Mouse (Mus musculus) left cerebral cortex, adult 2 months (tissue): ENCODE measurements at regions not wholly inside any gene's neighbourhood (a gene's known extent, or its start where the extent isn't known, plus 50 kb on each side); places are given as distances from the start of the nearest gene placed in this dataset.

Experiments
- DNase-seq, 2 experiments: peaks; one replicate each; pipeline ENCODE4 v3.0.0; 2021 to 2022; ENCODE audit warnings: low spot score in 2 of 2, mixed read lengths in 1 of 2; ENCODE audit errors: extremely low spot score in 1 of 2
- H3K27ac ChIP-seq: fragments of 200-600 bp; 2 replicates; pipeline ENCODE4 v1.8.1; 2022
- H3K4me3 ChIP-seq: fragments of 200-600 bp; 2 replicates; pipeline ENCODE4 v1.8.1; 2022
- CTCF ChIP-seq: fragments of 200-600 bp; IDR thresholded peaks from 2 replicates; pipeline ENCODE4 v1.8.1; 2022; ENCODE audit warnings: antibody characterized with exemption, mild to moderate bottlenecking, moderate library complexity
- intact Hi-C: fragments of 180-260 bp; cut with DNase I; formaldehyde crosslinking; loops from one replicate; pipeline ENCODE4 v1.15.1; 2025

DNA sequence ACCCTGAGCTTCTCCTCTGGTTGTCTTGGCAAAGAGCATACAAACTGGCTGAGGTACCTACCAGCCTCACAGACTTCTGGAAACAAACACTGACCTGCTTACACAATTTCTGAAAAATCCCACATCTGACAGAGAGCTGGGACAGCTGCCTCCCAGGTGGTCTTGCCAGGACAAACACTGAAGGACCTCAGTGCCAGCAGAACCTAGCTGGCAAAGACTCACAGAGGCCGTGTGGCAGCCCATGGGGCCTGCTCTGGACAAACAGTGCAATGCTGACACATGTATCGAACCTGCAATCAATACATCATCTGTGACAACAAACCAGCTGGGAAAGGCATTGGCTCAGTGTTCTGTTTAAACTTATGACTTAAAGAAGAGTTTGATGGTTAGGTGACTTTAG is 167.4 kb downstream of the Pax1 start:
- H3K27ac ChIP-seq = no peak overlapping the region
- no peak for DNase-seq
- TF ChIP-seq CTCF = no peak
- intact Hi-C loops = no loop called here
- no peak overlapping the region for H3K4me3 ChIP-seq

DNA sequence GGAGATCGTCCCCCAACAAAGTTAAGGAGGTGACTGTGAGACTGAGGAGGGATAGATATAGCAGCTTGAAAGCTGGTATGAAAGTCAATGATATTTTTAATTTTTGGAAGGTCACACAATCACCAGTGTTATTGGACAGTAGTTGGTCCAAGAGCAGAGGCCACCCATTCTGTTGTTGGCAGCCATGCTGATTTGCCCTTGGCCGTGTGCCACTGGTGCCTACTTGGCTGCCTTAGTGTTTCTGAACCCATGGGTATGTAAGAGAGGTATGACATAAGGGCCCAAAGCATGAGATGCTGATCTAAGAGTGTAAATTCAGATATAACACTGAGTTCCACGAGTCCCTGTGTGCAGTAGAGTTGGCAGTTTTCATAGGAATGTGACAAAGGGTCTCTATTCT is 153.7 kb downstream of the Pax1 start:
- DNase-seq = no peak
- H3K4me3 ChIP-seq = no peak overlapping the region
- no peak for TF ChIP-seq CTCF
- intact Hi-C loops = loop anchor here (10.0 kb wide), 1 partner anchor 831 kb away; no protein-coding TSS in a partner anchor
- H3K27ac ChIP-seq = no peak overlapping the region

DNA sequence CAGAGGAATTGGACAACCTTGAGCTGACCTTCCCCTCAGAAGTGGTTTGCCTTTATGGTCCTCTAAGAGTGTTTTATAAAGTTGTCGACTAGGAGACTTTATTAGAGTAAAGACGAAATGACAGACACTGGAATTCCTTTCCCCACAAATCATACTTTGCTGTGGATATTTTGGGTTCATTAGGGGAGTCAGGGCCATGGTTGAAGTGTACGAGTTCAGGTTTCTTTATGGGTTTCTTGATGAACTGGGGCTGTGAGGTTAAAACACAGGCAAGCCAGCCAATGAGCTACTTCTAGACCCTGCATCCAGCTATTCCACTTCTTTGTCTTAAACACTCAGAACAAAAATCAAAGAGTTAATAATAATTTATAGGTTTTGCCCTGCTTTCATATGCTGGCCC is 153.0 kb downstream of the Pax1 start:
- no peak for DNase-seq
- intact Hi-C loops = loop anchor here (10.0 kb wide), 1 partner anchor 830 kb away; no protein-coding TSS in a partner anchor

DNA sequence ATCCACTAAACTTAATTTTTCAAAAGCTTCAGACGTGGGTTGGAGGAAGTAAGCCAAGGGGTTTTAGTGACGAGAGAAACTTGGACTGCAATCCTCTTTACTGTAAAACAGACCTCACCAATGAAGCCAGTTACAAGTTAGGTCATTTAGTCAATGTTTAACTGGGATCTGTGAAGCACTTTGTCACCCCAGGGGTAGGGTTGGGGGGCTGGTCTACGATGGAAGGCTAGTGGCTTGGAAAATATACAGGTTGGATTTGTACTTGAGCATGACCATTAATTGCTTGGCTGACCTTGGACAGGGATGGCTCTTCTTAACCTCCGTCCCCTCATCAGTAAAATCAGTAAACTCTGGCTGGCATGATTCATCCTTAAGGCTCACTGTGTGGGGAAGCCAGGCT is 142.2 kb downstream of the Pax1 start:
- no peak for TF ChIP-seq CTCF
- no peak overlapping the region for H3K4me3 ChIP-seq
- no peak overlapping the region for H3K27ac ChIP-seq
- intact Hi-C loops = no loop called here
- no peak for DNase-seq

More for the DNA sequence above, 153.0 kb downstream of the Pax1 start:
- TF ChIP-seq CTCF = no peak
- Histone ChIP-seq H3K27ac (no peak overlapping the region), H3K4me3 (no peak overlapping the region)

DNA sequence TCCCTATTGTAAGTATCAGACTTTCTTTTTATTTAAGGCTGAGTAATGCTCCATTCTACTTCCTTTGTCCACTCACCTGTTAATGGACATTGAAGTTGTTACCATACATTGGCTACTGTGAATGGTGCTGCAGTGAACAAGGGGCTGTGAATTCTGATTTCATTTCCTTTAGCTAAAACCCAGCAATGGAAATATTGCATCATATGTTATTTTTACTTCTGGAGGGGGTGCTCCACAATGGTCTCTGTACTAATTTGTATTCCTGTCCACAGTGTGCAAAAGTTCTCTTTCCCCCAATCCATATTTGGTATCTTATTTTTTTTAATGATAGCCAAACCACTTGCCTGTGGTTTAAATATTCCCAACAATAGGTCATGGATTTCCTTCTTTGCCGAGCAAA is 137.0 kb downstream of the Pax1 start:
- TF ChIP-seq CTCF = no peak
- no peak for DNase-seq
- no peak overlapping the region for H3K27ac ChIP-seq
- intact Hi-C loops = no loop called here
- H3K4me3 ChIP-seq = no peak overlapping the region

DNA sequence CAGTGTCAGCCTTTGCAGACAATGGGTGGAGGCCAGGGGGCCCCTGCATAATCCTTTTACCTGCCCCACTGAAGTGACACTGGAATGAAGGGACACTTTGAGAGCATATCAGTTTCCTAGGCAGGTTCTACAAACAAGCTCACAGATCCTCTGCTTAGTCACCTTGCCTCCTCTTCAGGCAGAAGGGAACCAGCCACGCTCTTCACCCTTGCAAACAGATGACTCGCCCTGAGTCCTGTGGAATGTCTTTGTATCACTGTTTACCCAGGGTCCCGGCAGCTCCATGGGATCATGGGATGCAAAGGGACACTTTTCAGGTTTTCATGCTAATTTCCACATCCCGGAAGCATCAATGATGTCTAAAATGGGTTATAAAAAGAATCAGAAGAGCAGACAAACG is 94.2 kb downstream of the Pax1 start:
- no peak for DNase-seq
- Histone ChIP-seq H3K4me3 (no peak overlapping the region), H3K27ac (no peak overlapping the region)
- intact Hi-C loops = loop anchor here (2.0 kb wide), 1 partner anchor 23 kb away; no protein-coding TSS in a partner anchor
- no peak for TF ChIP-seq CTCF

DNA sequence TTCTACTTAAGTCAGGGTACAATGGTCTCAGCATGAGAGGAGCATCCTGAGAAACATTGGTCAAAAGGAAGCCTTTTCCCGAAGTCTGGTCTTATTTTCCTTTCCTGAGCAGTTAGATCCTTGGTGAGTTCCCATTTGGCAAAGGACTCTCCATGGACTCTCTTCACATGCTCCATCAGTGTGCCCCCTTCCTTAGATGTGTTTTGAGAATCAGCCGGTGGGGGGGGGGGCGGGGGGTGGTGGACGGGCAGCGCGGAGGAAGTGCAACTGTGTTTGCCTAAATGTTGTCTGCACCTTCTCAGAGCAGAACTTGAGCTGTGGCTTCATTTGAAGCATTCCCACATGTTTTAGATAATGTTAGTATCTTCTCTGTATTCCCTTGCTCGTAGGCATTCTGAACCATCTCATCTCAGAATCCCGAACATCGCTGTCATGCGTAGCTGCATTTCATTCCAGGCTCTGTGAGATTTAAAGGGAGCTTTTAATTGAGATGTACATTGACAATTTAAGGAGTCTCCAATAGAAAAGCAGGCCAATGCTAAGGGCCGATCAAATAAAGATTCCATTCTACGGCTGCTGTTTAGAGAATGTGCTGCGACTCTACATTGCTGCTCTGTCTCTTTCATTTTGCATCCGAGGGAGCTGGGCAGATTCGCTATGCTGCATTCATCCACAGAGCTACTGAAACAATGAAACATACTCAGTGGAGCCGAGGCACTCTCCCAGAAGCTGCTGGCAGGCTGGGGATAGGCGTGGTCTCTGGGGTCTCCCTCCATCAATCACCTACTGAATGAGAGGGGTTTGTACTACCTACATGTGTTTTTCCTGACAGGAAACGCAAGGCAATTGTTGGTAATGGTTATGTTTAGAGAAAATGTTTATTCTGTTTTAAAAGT is 92.9 kb downstream of the Pax1 start:
- TF ChIP-seq CTCF = no peak
- Histone ChIP-seq H3K27ac (no peak overlapping the region; the same call in 1 of the 2 replicates), H3K4me3 (peak overlapping the region; percentile 15; the same call in 1 of the 2 replicates)
- intact Hi-C loops = no loop called here
- peak; percentile 10 to 25 for DNase-seq
